Mouse (Mus musculus): ENCODE data around the gene Fat3.

The Fat3 gene

GRCm38 (mm10) chr9:16437805-16438204, 63.3 kb downstream of the Fat3 start:
- peak; percentile 20 for DNase-seq (ENCODE audit: low read depth, low spot score)

GRCm38 (mm10) chr9:16428589-16428988, 72.5 kb downstream of the Fat3 start:
- no peak for DNase-seq (ENCODE audit: low read depth, low spot score)

GRCm38 (mm10) chr9:16422707-16423106, 78.4 kb downstream of the Fat3 start:
- DNase-seq (ENCODE audit: low read depth, low spot score): no peak

- no peak for DNase-seq (ENCODE audit: low read depth, low spot score)
Observed at GRCm38 (mm10) chr9:16402815-16403214, 98.3 kb downstream of the Fat3 start.

DNA sequence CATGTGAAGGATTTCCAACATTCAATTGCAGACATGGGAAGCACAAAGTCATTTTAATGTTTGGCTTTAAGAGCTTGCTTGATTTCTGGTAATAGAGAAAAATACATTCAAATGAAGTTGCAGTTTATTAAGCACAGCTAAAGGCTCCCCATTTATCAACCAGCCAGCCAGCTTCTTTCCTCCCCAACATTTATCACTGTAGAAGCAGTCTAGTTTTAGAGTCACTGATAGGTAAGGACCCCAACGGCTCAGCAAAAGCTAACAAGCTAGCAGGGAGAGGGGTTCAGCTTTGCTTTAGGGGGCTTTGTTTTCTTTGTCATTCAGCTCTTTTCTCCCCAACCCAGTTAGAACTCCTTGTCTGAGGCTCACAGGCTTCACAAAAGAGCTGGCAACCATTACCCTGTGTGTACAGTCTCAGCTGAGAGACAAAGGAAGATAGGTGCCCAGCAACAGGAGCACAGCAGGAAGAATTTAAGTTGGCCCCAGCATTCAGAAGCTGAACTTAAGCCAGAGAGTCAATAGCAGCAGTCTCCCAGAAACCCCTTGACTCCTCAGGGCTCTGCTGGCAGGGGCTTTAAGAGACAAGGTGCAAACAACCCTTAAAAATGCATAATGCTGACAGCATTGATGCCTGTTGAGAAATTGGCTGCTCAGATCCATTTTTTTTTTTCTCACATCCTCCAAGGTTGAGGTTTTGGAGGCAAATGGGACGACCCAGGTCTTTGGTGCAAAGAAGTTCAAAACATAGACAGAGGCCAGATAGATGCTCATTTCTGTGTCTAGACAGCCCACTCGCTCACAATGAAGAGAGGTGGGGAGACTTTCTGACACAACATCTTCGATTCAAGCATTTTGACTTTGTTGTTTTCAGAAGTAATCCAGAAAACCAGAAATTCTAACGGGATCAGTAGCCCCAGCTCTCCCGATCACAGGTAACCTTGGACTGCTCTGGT, 102.1 kb downstream of the Fat3 start:
- DNase-seq (ENCODE audit: low read depth, low spot score): peak; percentile 20

- DNase-seq (ENCODE audit: low read depth, low spot score): peak; percentile 16
Observed at GRCm38 (mm10) chr9:16389141-16389540, 111.9 kb downstream of the Fat3 start.

DNA sequence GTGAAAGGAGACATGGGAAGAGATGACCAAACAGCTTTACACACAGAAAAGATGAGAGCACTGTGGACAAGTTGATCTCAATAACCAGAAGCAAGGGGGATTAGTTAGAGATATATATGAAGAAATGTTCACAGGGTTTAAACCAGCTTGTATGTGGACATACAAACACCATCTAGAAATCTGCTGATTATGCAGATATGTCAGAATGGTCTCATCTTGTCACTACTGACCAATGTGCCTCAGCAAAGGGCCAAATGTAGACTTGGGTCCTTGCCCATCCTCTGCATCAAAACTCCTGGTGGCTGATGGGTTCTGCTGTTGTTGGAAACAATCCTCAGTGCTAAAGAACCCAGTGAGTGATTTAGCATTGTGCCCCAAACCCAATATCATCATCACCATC, 113.6 kb downstream of the Fat3 start:
- no peak for DNase-seq (ENCODE audit: low read depth, low spot score)

DNA sequence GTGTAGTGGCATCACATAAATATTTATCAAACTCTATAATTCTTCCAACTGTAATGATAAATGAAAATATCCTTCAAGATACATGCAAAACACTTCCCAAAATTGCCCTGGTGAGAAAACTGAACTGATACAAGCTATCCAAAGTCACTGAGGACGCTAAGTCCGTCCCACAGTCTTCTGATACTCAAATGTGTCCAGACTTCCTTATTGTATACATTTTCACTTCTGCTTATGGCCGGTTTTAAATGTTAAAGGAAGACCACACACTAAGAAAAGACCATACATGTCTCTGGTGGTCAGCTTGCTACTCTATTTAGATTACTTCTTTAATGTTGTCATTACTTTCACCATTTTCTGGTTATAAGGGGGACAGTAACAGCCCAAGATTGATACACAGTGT, 137.4 kb downstream of the Fat3 start:
- DNase-seq (ENCODE audit: low read depth, low spot score): no peak

- no peak for DNase-seq (ENCODE audit: low read depth, low spot score)
Observed at GRCm38 (mm10) chr9:16361811-16362210, 139.3 kb downstream of the Fat3 start.

DNA sequence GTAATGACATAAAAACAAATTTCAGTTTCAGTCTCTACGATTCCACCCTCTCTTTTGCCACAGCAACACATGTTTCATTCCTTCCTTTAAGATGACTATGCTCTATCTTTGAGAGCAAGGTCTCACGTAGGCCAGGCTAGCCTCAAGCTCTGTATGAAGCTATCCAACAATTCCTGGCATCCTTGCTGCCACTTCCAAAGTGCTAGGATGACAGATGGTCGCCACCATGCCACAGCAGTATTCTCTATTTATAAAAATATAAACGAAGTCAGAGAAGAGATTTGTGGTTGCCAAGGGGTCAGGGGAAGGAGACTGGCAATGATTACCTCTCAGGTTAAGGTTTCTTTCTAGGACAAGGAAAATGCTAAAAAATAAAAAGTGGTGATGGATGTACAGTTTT, 144.4 kb downstream of the Fat3 start:
- DNase-seq (ENCODE audit: low read depth, low spot score): no peak

GRCm38 (mm10) chr9:16354906-16355305, 146.2 kb downstream of the Fat3 start:
- DNase-seq (ENCODE audit: low read depth, low spot score): no peak

GRCm38 (mm10) chr9:16353049-16353724, 147.9 kb downstream of the Fat3 start:
- no peak for DNase-seq (ENCODE audit: low read depth, low spot score)

DNA sequence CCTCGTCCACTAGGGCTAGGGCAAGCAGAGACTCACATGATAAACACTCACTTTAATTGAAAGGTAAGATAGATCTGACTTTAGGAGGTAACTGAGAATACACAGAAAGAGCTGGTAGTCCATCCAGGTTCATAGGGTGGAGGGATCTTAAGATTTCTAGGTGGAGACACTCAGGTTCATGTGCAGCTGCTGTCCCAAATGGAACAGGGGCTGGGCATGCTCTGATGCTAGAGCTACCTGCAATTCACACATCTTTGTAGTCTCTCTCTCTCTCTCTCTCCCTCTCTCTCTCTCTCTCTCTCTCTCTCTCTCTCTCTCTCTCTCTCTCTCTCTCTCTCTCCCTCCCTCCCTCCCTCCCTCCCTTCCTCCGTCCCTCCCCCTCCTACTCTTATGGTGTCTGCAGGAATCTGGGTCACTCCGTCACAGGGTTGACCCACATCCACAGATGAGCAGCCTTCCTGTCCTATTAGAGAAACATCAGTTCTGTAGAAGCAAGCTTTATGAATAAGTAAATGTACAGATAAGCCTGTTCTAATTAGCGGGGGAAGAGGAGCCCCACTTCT, 148.5 kb downstream of the Fat3 start:
- no peak for DNase-seq (ENCODE audit: low read depth, low spot score)

GRCm38 (mm10) chr9:16344902-16345855, 155.9 kb downstream of the Fat3 start:
- DNase-seq (ENCODE audit: low read depth, low spot score): no peak

DNA sequence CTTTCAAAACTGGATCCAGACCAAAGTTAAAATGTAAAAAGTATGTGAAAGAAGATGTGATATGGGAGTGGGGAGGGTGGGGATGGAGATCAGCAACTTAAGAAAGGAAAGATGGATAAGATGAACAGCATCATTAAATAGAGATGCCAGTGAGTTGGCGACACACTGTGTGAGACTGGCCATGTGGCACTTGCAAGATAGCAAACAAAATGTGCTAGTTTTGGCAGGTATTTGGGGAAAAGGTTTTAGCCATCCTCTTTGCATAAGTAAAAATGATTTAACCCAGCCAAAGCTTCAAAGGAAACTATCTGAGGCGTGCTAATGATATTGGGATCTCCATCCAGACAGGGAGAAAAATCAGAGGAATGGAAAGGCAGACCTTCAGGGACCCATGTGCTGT, 157.9 kb downstream of the Fat3 start:
- DNase-seq (ENCODE audit: low read depth, low spot score): no peak

- no peak for DNase-seq (ENCODE audit: low read depth, low spot score)
Observed at GRCm38 (mm10) chr9:16342577-16342976, 158.5 kb downstream of the Fat3 start.

DNA sequence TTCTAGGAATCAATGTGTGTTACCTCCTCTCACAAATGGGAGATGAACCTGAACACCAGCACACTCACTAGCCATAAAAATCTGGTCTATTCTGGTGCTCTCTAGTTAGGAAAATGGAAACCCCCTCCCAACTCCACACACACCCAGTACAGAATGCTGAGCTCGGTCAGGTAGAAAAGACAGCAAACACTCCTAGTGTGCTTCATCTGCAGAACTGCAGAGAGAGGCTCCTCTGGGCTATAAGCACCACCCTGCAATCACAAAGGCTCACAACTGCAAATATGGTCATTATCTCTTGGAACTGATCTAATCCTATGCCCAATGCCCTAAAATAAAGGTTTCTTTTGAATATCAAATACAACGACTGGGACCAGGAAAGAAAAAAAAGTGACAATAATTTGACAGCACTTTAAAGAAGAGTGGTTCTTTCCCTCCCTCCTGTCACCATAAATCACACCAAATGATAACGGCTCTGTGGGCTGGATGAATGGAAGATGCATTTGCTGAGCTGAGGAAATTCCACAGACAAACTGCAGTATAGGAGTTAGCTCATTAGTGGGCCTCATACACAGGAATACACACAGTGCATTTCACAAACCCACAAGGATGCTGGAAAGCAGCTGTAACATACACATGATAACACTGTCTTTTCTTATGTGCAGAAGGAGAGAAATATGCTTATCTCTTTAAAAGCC, 170.6 kb downstream of the Fat3 start:
- no peak for DNase-seq (ENCODE audit: low read depth, low spot score)

GRCm38 (mm10) chr9:16318957-16319356, 182.1 kb downstream of the Fat3 start:
- no peak for DNase-seq (ENCODE audit: low read depth, low spot score)

- no peak for DNase-seq (ENCODE audit: low read depth, low spot score)
Observed at GRCm38 (mm10) chr9:16312599-16313197, 188.4 kb downstream of the Fat3 start.
